Mouse (Mus musculus): ENCODE data around the gene Pdia3. TPM values are rescaled to one million over a fixed set of nuclear protein-coding genes. Genes with fewer than 3 reads are reported as not detected.
"Not testable (repeated sequence)": the region's sequence is repeated elsewhere in the genome, so short reads cannot be mapped to it uniquely, and the experiment has no call there.

Pdia3 gene
- polyA plus RNA-seq, 1 experiment from 2014 or later = 249 TPM

DNA sequence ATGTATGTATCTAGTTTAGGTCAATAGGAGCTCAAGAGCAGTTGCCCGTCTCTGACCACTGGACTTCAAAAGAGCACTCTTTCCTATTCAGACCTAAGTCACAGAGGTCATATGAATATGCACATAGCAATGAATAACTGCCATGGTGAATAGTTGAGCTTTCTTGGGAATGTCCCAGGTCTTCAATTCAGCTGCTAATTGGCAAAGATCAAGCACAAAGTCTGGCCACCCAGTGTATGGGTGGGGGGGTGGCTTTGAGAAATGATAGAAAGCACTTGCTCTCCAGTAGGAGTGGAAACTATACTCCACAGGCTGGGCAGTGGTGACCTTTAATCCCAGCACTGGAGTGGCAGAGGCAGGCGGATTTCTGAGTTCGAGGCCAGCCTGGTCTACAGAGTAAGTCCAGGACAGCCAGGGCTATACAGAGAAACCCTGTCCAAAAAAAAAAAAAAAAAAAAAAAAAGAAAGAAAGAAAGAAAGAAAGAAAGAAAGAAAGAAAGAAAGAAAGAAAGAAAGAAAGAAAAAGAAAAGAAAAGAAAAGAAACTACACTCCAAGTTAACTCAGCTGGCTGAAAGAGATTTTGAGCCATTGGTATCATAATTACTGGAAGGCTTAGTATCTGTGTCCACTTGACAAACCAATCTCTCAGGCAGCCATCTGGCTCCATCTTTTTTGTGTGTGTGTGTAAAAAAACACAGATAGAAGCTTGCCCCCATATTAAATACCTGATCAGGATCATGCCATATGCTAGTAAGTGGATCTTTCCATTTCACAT lies 64.1 kb downstream of the Pdia3 start:
- no peak overlapping the region for H3K4me3 ChIP-seq (replicated peaks; ENCODE audit: low read depth, low read length)
- no peak for DNase-seq
- WGBS = 75% methylated on average over 3 of the region's 3 CpGs

DNA sequence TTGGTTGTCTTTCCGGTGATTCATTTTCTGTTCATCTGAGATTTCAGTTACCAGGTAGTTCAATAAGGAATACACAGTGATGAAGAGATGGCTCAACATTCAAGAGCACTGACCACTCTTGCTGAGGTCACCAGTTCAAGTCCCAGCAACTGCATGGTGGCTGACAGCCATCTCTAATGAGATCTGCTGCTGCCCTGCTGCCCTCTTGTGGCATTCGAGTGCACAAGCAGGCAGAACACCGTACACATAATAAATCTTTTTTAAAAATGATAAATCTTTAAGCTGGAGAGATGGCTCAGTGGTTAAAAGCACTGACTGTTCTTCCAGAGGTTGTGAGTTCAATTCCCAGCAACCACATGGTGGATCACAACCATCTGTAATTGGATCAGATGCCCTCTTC lies 66.9 kb downstream of the Pdia3 start:
- Histone ChIP-seq H3K27ac (replicated peaks; ENCODE audit: low read depth, low read length) (no peak overlapping the region), H3K9ac (replicated peaks; ENCODE audit: low read length) (no peak overlapping the region), H3K4me2 (ENCODE audit: low read length) (no peak overlapping the region), H3K9me3 (ENCODE audit: control insufficient read depth, low read length) (no peaks in the 10 kb centered on the region), H3K4me1 (ENCODE audit: control insufficient read depth, insufficient read depth, low read length) (no peaks in the 10 kb centered on the region), H3K36me3 (ENCODE audit: control insufficient read depth, insufficient read depth, low read length) (no peaks in the 10 kb centered on the region), H3K4me3 (replicated peaks; ENCODE audit: low read depth, low read length) (no peak overlapping the region), H3K27me3 (ENCODE audit: control insufficient read depth, insufficient read depth, low read length) (no peaks in the 10 kb centered on the region)
- 61% methylated on average over 3 of the region's 3 CpGs for WGBS
- ATAC-seq (ENCODE audit: low FRiP score, low TSS enrichment) = no peak
- DNase-seq = no peak

More for the DNA sequence above, 64.1 kb downstream of the Pdia3 start:
- no peaks in the 10 kb centered on the region for H3K4me1 ChIP-seq (ENCODE audit: control insufficient read depth, insufficient read depth, low read length)
- no peaks in the 10 kb centered on the region for H3K36me3 ChIP-seq (ENCODE audit: control insufficient read depth, insufficient read depth, low read length)
- no peaks in the 10 kb centered on the region for H3K9me3 ChIP-seq (ENCODE audit: control insufficient read depth, low read length)
- H3K27me3 ChIP-seq (ENCODE audit: control insufficient read depth, insufficient read depth, low read length) = no peaks in the 10 kb centered on the region
- H3K9ac ChIP-seq (replicated peaks; ENCODE audit: low read length) = no peak overlapping the region
- ATAC-seq (ENCODE audit: low FRiP score, low TSS enrichment) = no peak
- H3K4me2 ChIP-seq (ENCODE audit: low read length) = no peak overlapping the region
- H3K27ac ChIP-seq (replicated peaks; ENCODE audit: low read depth, low read length) = no peak overlapping the region

DNA sequence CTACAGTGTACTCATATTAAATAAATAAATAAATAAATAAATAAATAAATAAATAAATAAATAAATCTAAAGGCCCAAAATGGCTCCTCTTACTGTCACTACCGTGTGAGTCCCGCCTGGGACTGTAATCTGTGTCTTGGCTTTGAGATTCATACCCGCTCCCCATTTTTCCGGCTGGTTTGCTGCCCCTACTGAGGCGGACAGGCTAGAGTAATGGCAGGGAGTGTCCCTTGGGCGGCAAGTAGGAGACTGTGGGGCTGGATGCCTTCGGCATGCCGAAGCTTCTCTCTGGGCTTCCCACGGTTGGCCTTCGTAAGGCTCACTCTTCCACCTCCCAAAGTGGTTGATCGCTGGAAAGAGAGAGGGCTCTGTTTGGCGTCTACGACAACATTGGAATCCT lies 67.3 kb downstream of the Pdia3 start:
- not testable (repeated sequence) for DNase-seq; H3K27ac ChIP-seq (replicated peaks; ENCODE audit: low read depth, low read length); H3K4me1 ChIP-seq (ENCODE audit: control insufficient read depth, insufficient read depth, low read length); H3K27me3 ChIP-seq (ENCODE audit: control insufficient read depth, insufficient read depth, low read length); H3K9ac ChIP-seq (replicated peaks; ENCODE audit: low read length); H3K36me3 ChIP-seq (ENCODE audit: control insufficient read depth, insufficient read depth, low read length); H3K9me3 ChIP-seq (ENCODE audit: control insufficient read depth, low read length); H3K4me2 ChIP-seq (ENCODE audit: low read length); H3K4me3 ChIP-seq (replicated peaks; ENCODE audit: low read depth, low read length); ATAC-seq (ENCODE audit: low FRiP score, low TSS enrichment)
- 92% methylated on average over 13 of the region's 13 CpGs for WGBS

DNA sequence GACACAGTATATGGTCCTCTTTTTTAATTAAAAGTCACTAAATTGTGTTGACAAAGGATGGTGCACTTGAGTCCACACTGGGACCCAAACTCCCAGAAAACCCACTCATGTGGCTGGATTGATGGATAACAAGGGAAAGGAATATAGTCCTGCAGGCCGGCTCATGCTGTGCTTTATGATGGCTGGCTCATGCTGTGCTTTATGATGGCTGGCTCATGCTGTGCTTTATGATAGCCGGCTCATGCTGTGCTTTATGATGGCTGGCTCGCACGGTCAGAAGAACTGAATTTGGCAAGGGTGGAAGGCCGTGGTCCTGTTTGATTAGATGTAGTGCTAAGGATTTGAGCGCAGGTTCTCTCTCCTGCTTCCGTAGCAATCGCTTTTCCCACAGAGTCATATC lies 70.0 kb downstream of the Pdia3 start:
- no peak overlapping the region for H3K4me3 ChIP-seq (replicated peaks; ENCODE audit: low read depth, low read length)
- H3K27me3 ChIP-seq (ENCODE audit: control insufficient read depth, insufficient read depth, low read length) = no peaks in the 10 kb centered on the region
- H3K9ac ChIP-seq (replicated peaks; ENCODE audit: low read length) = no peak overlapping the region
- ATAC-seq (ENCODE audit: low FRiP score, low TSS enrichment) = no peak
- H3K4me2 ChIP-seq (ENCODE audit: low read length) = no peak overlapping the region
- H3K27ac ChIP-seq (replicated peaks; ENCODE audit: low read depth, low read length) = no peak overlapping the region
- WGBS = 44% methylated on average over 8 of the region's 8 CpGs
- H3K36me3 ChIP-seq (ENCODE audit: control insufficient read depth, insufficient read depth, low read length) = no peaks in the 10 kb centered on the region
- H3K9me3 ChIP-seq (ENCODE audit: control insufficient read depth, low read length) = no peaks in the 10 kb centered on the region
- no peak for DNase-seq
- no peaks in the 10 kb centered on the region for H3K4me1 ChIP-seq (ENCODE audit: control insufficient read depth, insufficient read depth, low read length)

DNA sequence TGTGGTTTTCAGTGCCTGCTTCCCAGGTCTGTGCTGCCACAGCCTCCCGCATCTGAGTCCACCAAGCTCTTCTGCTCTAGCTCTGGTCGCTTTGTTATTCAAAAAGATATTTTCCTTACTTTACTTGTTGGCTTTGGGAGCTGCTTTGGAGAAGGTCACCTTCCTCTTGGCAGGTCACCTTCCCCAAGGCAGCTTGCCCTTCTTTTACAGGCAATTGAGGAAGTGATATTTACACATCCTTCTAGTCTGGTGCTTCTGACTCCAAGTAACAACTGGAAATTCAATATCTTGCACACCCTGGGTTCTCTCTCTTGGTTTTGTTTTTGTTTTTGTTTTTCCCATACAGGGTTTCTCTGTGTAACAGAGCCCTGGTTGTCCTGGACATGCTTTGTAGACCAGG lies 70.8 kb downstream of the Pdia3 start:
- H3K27ac ChIP-seq (replicated peaks; ENCODE audit: low read depth, low read length); H3K9me3 ChIP-seq (ENCODE audit: control insufficient read depth, low read length); H3K4me3 ChIP-seq (replicated peaks; ENCODE audit: low read depth, low read length); H3K4me1 ChIP-seq (ENCODE audit: control insufficient read depth, insufficient read depth, low read length); H3K9ac ChIP-seq (replicated peaks; ENCODE audit: low read length); H3K36me3 ChIP-seq (ENCODE audit: control insufficient read depth, insufficient read depth, low read length); H3K27me3 ChIP-seq (ENCODE audit: control insufficient read depth, insufficient read depth, low read length); H3K4me2 ChIP-seq (ENCODE audit: low read length); DNase-seq; ATAC-seq (ENCODE audit: low FRiP score, low TSS enrichment): not testable (repeated sequence)
- 77% methylated on average over 1 of the region's 2 CpGs for WGBS

Small RNA genes within 50 kb of the gene (microRNA-seq; reads per million reads assigned to microRNA genes)
- gene Gm22953 = not detected

Other genes starting within 250 kb of the Pdia3 start
- 35.9 and 49.2 TPM in 2 replicates for gene Tubgcp4, start 243.1 kb upstream of the Pdia3 start, polyA plus RNA-seq (2014; fragmentation: Nextera tagmentation; extraction: Ambion mirVana)
- 8.0 and 9.3 TPM in 2 replicates for gene Zscan29, start 242.7 kb upstream of the Pdia3 start, polyA plus RNA-seq (2014; fragmentation: Nextera tagmentation; extraction: Ambion mirVana)
- gene Trp53bp1, start 142.4 kb upstream of the Pdia3 start, polyA plus RNA-seq (2014; fragmentation: Nextera tagmentation; extraction: Ambion mirVana) = 146 and 193 TPM in 2 replicates
- 19.6 and 25.7 TPM in 2 replicates for gene Map1a, start 124.2 kb upstream of the Pdia3 start, polyA plus RNA-seq (2014; fragmentation: Nextera tagmentation; extraction: Ambion mirVana)
- gene Ppip5k1, start 58.4 kb upstream of the Pdia3 start, polyA plus RNA-seq (2014; fragmentation: Nextera tagmentation; extraction: Ambion mirVana) = 14.9 and 19.7 TPM in 2 replicates
- 40.0 and 47.3 TPM in 2 replicates for gene Ckmt1, start 56.1 kb upstream of the Pdia3 start, polyA plus RNA-seq (2014; fragmentation: Nextera tagmentation; extraction: Ambion mirVana)
- gene Strc, start 26.6 kb upstream of the Pdia3 start, polyA plus RNA-seq (2014; fragmentation: Nextera tagmentation; extraction: Ambion mirVana) = not detected in 2 replicates
- 2.9 and 4.5 TPM in 2 replicates for gene Catsper2, start within 50 bp of the Pdia3 start, polyA plus RNA-seq (2014; fragmentation: Nextera tagmentation; extraction: Ambion mirVana)
- 1.4 and 2.0 TPM in 2 replicates for gene Ell3, start 30.5 kb downstream of the Pdia3 start, polyA plus RNA-seq (2014; fragmentation: Nextera tagmentation; extraction: Ambion mirVana)
- gene Serf2, start 35.4 kb downstream of the Pdia3 start, polyA plus RNA-seq (2014; fragmentation: Nextera tagmentation; extraction: Ambion mirVana) = 352 and 382 TPM in 2 replicates
- gene Hypk, start 39.5 kb downstream of the Pdia3 start, polyA plus RNA-seq (2014; fragmentation: Nextera tagmentation; extraction: Ambion mirVana) = 92.4 and 102 TPM in 2 replicates
- 1.8 TPM in 2 replicates for gene Serinc4, start 43.0 kb downstream of the Pdia3 start, polyA plus RNA-seq (2014; fragmentation: Nextera tagmentation; extraction: Ambion mirVana)
- 74.5 and 75.5 TPM in 2 replicates for gene Mfap1b, start 60.3 kb downstream of the Pdia3 start, polyA plus RNA-seq (2014; fragmentation: Nextera tagmentation; extraction: Ambion mirVana)
- 26.7 and 31.4 TPM in 2 replicates for gene Mfap1a, start 92.9 kb downstream of the Pdia3 start, polyA plus RNA-seq (2014; fragmentation: Nextera tagmentation; extraction: Ambion mirVana)
- gene Wdr76, start 92.9 kb downstream of the Pdia3 start, polyA plus RNA-seq (2014; fragmentation: Nextera tagmentation; extraction: Ambion mirVana) = 3.6 and 5.4 TPM in 2 replicates